Mouse (Mus musculus): ENCODE data around the gene Cdh16. TPM values are rescaled to one million over a fixed set of nuclear protein-coding genes. Genes with fewer than 3 reads are reported as not detected.
A peak's percentile ranks its signal among the peaks of the same experiment; 100 is the strongest.
"Not testable (repeated sequence)": the region's sequence is repeated elsewhere in the genome, so short reads cannot be mapped to it uniquely, and the experiment has no call there.

Gene Cdh16
- under 1 TPM in 1 of 2 experiments, not detected in 1; 0.23 TPM for total RNA-seq (2021)
- long read RNA-seq, experiment 1 = 0 reads
- long read RNA-seq, experiment 2 = 0 reads

GRCm38 (mm10) chr8:104624161-104624560 lies at the start of gene Cdh16:
Gene Cdh16 (minus strand): TSS chr8:104624396.
- DNase-seq (ENCODE audit: low spot score) = no peak

- DNase-seq (ENCODE audit: low spot score) = no peak
Observed at GRCm38 (mm10) chr8:104655614-104656013, 31.4 kb upstream of the Cdh16 start.

GRCm38 (mm10) chr8:104654984-104655383 lies 30.8 kb upstream of the Cdh16 start:
- peak; percentile 83 for DNase-seq (ENCODE audit: low spot score)

GRCm38 (mm10) chr8:104644187-104644586 lies 20.0 kb upstream of the Cdh16 start:
- not testable (repeated sequence) for DNase-seq (ENCODE audit: low spot score)

GRCm38 (mm10) chr8:104642324-104642654 lies 18.1 kb upstream of the Cdh16 start:
- DNase-seq (ENCODE audit: low spot score) = peak; percentile 0

- peak; percentile 89 for DNase-seq (ENCODE audit: low spot score)
Observed at GRCm38 (mm10) chr8:104641426-104642323, 17.5 kb upstream of the Cdh16 start, which contains the start of gene Ciao2b. Gene Ciao2b (minus strand): TSS chr8:104641965.

- DNase-seq (ENCODE audit: low spot score) = no peak
Observed at GRCm38 (mm10) chr8:104640831-104641370, 16.7 kb upstream of the Cdh16 start.

GRCm38 (mm10) chr8:104640241-104640640 lies 16.0 kb upstream of the Cdh16 start:
- no peak for DNase-seq (ENCODE audit: low spot score)

GRCm38 (mm10) chr8:104638010-104638409 lies 13.8 kb upstream of the Cdh16 start:
- DNase-seq (ENCODE audit: low spot score) = no peak

GRCm38 (mm10) chr8:104635004-104635710 lies 11.0 kb upstream of the Cdh16 start:
- DNase-seq (ENCODE audit: low spot score) = peak; percentile 54

GRCm38 (mm10) chr8:104633156-104633744 lies 9.1 kb upstream of the Cdh16 start:
- peak; percentile 36 for DNase-seq (ENCODE audit: low spot score)

- no peak for DNase-seq (ENCODE audit: low spot score)
Observed at GRCm38 (mm10) chr8:104632486-104632885, 8.3 kb upstream of the Cdh16 start.

GRCm38 (mm10) chr8:104631975-104632374 lies 7.8 kb upstream of the Cdh16 start:
- DNase-seq (ENCODE audit: low spot score) = no peak

- DNase-seq (ENCODE audit: low spot score) = no peak
Observed at GRCm38 (mm10) chr8:104630981-104631663, 6.9 kb upstream of the Cdh16 start, which contains the start of gene Rrad. Gene Rrad (minus strand): TSS chr8:104631327.

GRCm38 (mm10) chr8:104630574-104630973 lies 6.4 kb upstream of the Cdh16 start:
- no peak for DNase-seq (ENCODE audit: low spot score)

- DNase-seq (ENCODE audit: low spot score) = no peak
Observed at GRCm38 (mm10) chr8:104630111-104630479, 5.9 kb upstream of the Cdh16 start.

GRCm38 (mm10) chr8:104629306-104630110 lies 5.3 kb upstream of the Cdh16 start:
- DNase-seq (ENCODE audit: low spot score) = peak; percentile 50

- DNase-seq (ENCODE audit: low spot score) = no peak
Observed at GRCm38 (mm10) chr8:104628402-104628801, 4.2 kb upstream of the Cdh16 start.

- no peak for DNase-seq (ENCODE audit: low spot score)
Observed at GRCm38 (mm10) chr8:104627065-104627740, 3.0 kb upstream of the Cdh16 start.

GRCm38 (mm10) chr8:104620765-104621164 lies 3.4 kb downstream of the Cdh16 start:
- DNase-seq (ENCODE audit: low spot score) = no peak

All from gastrocnemius, adult 18-20 months (tissue).